Mouse (Mus musculus): Measurements from ENCODE around the gene Eml3.

Gene Eml3

GRCm38 (mm10) chr19:8914212-8914611 lies 15.1 kb upstream of the Eml3 start:
- no peak for DNase-seq (ENCODE audit: low read depth)

GRCm38 (mm10) chr19:8919000-8919399 lies 10.4 kb upstream of the Eml3 start:
- DNase-seq (ENCODE audit: low read depth) = no peak

- DNase-seq (ENCODE audit: low read depth) = peak; percentile 25
Measured at GRCm38 (mm10) chr19:8919684-8920072, 9.7 kb upstream of the Eml3 start.

DNA sequence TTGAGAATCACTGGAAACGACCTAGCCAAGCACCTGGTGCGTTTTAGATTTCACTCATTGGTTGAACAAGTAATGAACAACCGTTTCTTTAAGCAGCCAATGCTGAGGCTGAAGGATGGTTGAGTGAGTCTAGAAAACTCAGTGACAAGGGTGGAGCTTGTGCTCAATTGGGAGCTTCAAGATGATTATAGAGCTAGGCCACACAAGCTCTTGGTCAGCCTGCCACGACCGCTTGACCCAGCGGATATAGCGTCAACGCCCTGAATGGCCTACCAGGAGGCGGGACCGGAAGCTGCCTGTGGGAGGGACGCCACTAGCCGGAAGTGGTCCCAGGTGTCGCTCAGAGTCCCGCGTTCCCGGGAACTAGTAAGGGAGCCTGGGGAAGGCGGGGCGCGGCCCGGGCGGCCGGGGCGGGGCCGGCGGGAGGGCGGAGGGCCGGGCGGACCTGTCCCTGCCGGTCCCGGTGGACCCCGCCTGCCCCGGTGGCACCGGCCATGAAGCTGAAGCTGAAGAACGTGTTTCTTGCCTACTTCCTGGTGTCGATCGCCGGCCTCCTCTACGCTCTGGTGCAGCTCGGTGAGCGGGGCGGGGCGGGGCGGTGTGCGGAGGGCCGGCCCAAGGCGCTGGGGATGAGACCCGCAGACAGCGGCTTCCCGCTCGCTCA lies 9.1 kb upstream of the Eml3 start, which contains the start of gene B3gat3:
Gene B3gat3 (plus strand): TSS at position 302 of the 664 bp plus-strand sequence.
- peak; percentile 97 for DNase-seq (ENCODE audit: low read depth)

- peak; percentile 81 for DNase-seq (ENCODE audit: low read depth)
Measured at GRCm38 (mm10) chr19:8920836-8921291, 8.5 kb upstream of the Eml3 start.

DNA sequence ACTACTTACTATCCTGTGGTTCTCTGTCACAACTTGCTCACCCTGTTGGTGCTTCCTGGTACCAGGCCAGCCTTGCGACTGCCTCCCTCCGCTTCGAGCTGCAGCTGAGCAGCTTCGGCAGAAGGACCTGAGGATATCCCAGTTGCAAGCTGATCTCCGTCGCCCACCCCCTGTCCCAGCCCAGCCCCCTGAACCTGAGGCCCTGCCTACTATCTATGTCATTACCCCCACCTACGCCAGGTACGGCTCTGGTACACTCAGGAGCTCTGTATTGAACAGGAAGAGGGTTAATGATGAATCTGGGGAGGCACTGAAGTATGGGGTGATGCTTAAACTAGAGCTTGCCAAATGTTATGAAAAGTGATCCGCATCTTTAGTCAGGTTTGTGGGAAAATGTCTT lies 7.6 kb upstream of the Eml3 start:
- DNase-seq (ENCODE audit: low read depth) = no peak

DNA sequence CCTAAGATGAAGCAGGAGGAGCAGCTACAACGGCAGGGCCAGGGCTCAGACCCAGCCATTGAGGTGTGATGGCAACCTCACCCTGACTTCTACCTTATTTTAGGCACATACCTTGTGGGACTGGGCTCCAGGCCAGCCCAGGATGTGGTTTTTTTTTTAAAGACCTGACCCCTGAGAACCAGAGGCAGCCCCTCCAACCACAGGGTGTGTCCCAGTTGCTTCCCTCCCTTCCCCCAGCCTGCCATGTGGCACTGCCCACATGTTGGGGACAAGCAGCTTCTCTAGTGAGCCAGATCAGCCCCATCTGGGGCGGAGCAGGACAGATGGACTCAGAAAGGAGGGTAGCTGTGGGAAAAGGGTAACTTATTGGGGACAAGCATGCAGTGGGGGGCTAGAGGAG lies 2.6 kb upstream of the Eml3 start:
- no peak for DNase-seq (ENCODE audit: low read depth)

- DNase-seq (ENCODE audit: low read depth) = no peak
Measured at GRCm38 (mm10) chr19:8927891-8928525, 1.3 kb upstream of the Eml3 start.

GRCm38 (mm10) chr19:8928689-8929223 lies 596 bp upstream of the Eml3 start:
- DNase-seq (ENCODE audit: low read depth) = no peak

GRCm38 (mm10) chr19:8930117-8930516 lies 765 bp downstream of the Eml3 start:
- DNase-seq (ENCODE audit: low read depth) = peak; percentile 44

GRCm38 (mm10) chr19:8930771-8931170 lies 1.4 kb downstream of the Eml3 start:
- DNase-seq (ENCODE audit: low read depth) = no peak

DNA sequence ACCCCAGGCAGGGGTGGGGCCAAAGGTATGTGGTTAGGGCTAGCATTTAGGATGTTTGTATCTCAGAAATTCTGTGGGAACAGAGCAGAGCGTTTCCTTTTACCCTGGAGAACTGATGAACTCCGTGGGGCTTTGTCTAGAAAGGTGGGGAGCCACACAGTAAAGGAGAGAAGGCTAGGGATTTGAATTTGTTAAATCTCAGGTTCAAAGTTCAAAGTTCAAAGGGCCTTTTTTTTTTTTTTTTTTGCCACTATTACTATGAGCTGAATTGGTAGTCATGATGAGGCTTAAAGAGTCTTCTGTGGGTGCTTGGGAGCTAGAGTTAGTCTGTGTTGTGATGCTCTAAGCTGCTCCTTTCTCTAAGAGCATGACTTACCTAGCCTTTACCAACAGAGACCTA lies 7.4 kb downstream of the Eml3 start:
- DNase-seq (ENCODE audit: low read depth) = no peak

DNA sequence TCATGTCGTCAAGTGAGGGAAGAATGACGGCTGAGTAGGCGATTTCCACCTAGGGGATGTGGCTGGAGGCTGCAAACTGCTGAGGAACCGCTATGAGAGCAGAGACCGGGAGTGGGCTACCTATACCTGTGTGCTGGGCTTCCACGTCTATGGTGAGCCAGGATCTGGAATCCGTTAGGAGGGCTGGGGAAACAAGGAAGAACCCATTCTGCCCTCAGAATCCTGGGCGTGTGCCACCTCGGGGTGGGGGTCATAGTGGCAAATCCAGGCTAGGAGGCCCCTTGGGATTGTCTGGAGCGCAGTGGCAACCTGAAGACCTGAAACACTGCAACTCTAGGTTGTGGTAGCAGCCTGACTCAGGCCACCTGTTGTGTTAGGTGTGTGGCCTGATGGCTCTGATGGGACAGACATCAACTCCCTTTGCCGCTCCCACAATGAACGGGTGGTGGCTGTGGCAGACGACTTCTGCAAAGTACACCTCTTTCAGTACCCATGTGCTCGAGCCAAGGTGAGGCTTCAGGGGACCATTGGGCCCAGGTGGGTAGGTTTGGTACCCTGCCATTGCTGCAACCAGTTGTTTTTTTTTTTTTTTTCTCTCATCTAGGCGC lies 11.3 kb downstream of the Eml3 start:
- DNase-seq (ENCODE audit: low read depth) = no peak

DNA sequence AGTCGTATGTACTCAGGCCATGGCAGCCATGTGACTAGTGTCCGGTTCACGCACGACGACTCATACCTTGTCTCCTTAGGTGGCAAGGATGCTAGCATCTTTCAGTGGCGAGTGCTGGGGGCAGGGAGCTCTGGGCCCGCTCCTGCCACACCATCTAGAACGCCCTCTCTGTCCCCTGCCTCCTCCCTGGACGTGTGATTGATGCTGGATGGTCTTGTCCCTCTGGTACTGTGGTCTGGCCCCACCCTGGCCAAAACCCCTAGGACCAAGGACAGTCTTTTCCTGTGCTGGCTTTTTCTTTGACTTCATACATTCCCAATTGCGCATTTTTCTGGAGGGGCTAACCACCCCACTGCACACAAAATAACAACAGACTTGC lies 11.8 kb downstream of the Eml3 start:
- DNase-seq (ENCODE audit: low read depth) = no peak

DNA sequence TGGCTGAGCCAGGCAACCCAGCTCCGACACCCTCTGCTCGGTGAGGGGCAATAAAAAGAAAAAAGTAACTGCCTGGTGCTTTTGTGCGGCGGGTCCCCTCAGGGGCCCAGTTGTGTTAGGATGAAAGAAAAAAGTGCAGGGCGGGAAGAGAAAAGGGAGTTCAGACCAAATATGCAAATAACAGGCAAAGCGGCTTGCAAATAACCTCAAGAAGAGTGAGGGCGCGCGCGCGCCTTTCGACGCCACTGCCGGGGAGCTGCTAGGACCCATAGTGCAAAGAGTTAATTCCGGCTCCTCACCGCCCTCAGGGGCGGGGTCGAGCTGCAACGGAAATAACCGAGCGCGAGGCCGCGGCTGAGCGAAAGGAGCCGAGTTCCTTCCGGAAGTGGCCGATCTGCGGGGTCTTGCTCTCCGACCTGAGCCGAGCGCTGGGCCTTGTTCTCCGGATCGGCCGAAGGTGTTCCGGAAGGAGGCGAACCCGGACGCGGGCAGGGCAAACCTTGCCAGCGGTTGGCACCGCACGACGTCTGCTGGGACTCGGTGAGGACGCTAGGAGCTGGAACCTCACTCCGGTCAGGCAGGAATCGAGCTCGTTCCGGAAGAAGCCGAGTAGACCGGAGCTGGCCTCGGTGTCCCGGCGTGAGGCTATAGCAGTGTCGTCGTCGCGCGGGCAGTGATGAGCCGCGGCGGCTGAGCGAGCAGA lies 12.3 kb downstream of the Eml3 start, which contains the start of gene Mta2:
Gene Mta2 (plus strand): TSS at position 361 of the 703 bp plus-strand sequence.
- DNase-seq (ENCODE audit: low read depth) = peak; percentile 99

- DNase-seq (ENCODE audit: low read depth) = peak; percentile 70
Measured at GRCm38 (mm10) chr19:8942276-8942964, 13.1 kb downstream of the Eml3 start.

- DNase-seq (ENCODE audit: low read depth) = peak; percentile 50
Measured at GRCm38 (mm10) chr19:8943047-8943446, 13.7 kb downstream of the Eml3 start.

DNA sequence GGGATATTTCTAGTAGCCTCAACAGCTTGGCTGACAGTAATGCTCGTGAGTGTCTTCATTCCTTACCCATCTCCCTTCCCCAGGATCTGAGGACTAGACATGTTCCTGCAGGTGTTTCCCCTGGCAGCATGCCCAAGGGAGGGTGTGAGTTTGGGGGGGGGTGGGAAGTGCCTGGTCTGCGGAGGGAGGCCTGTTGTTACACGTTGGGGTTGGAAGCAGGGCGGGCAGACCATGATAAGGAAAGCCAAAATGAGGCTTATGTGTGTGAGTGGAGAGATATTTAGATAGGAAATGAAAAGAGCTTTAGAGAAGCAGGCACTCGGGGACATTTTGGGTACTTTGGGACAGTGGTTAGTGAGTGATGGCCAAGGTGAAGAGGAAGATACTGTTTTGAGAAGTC lies 14.7 kb downstream of the Eml3 start:
- DNase-seq (ENCODE audit: low read depth) = no peak

- DNase-seq (ENCODE audit: low read depth) = peak; percentile 75
Measured at GRCm38 (mm10) chr19:8944750-8945149, 15.4 kb downstream of the Eml3 start.

- DNase-seq (ENCODE audit: low read depth) = peak; percentile 50
Measured at GRCm38 (mm10) chr19:8945251-8945650, 15.9 kb downstream of the Eml3 start.

- no peak for DNase-seq (ENCODE audit: low read depth)
Measured at GRCm38 (mm10) chr19:8946929-8947328, 17.6 kb downstream of the Eml3 start.

DNA sequence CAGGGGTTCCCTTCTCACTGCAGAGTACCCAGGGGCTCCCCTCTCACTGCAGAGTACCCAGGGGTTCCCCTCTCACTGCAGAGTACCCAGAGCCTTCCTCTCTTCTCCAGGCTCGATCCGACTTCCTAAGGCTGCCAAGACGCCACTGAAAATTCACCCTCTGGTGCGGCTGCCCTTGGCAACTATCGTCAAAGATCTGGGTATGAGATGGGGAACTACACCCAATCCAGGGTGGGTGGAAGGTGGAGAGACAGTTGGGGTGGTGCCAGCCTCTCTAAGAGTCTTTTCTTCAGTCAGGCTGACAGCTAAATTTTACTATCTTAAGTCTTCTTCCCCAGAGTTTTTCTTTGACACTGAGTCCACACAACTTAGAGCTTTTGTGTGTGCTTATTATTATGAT lies 20.8 kb downstream of the Eml3 start:
- DNase-seq (ENCODE audit: low read depth) = no peak
